ENCODE assay signal across 8 mouse cellular contexts in the genomic region with DNA sequence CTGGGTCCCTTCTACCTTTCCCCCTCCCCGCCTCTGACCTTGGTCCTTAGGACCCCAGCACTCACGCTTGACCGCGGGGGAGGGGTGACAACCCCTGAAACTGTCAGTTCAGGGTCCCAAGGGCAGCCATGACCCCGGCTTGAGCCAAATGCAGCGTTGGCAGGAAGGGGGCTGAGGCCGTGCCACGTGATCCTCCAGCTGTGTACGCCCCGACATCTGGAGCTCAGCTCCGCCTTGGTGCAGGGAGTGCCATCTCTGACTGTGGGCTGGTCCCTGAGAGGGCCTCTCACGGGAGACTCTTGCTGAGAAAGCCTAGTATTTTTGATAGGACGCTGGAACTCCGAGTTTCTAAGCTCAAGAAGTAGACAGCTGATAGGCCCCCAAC. TPM values are rescaled to one million over a fixed set of nuclear protein-coding genes. Genes with fewer than 3 reads are reported as not detected.
DNase-seq lines count a peak whose midpoint lies in the region; ATAC-seq and TF ChIP-seq lines count a peak whose summit lies in the region.

Gene B3gnt9 (minus strand): TSS at position 188 of the 385 bp plus-strand sequence.

- H3K9ac ChIP-seq in forebrain, embryonic 14.5 days (ENCODE audit: low read length): peak within 1 kb of the TSS; percentile 66
- peak within 1 kb of the TSS; percentile 70 for H3K9ac ChIP-seq in limb, embryonic 12.5 days (replicated peaks)

- TF ChIP-seq CTCF in E14TG2a.4 (conservative IDR thresholded peaks at IDR 0.05; ENCODE audit: low read length): no peak
- TF ChIP-seq CTCF in testis, adult 2 months (IDR thresholded peaks at IDR 0.05; ENCODE audit: control insufficient read depth, insufficient read depth, insufficient replicate concordance, low read depth, low read length): no peak

- H3K27me3 ChIP-seq in E14TG2a.4 (ENCODE audit: insufficient read depth, low read length): peaks cover 51% of the 10 kb centered on the region
- H3K27me3 ChIP-seq in forebrain, embryonic 14.5 days (replicated peaks; ENCODE audit: control insufficient read depth, insufficient read depth, low read length): peaks cover 31% of the 10 kb centered on the region
- peaks cover 51% of the 10 kb centered on the region for H3K27me3 ChIP-seq in limb, embryonic 12.5 days
- H3K27me3 ChIP-seq in midbrain, embryonic 10.5 days (ENCODE audit: low read depth, poor library complexity, severe bottlenecking): peaks cover 55% of the 10 kb centered on the region
- no peaks in the 10 kb centered on the region for H3K27me3 ChIP-seq in testis, adult 2 months (ENCODE audit: control insufficient read depth, insufficient read depth, low read length)

- peak within 1 kb of the TSS; percentile 89 for H3K4me3 ChIP-seq in E14TG2a.4 (replicated peaks; ENCODE audit: low read length)
- H3K4me3 ChIP-seq in forebrain, embryonic 14.5 days (ENCODE audit: low read depth, low read length): peak within 1 kb of the TSS; percentile 52
- peak within 1 kb of the TSS; percentile 64 for H3K4me3 ChIP-seq in limb, embryonic 12.5 days (replicated peaks)
- peak within 1 kb of the TSS; percentile 76 for H3K4me3 ChIP-seq in midbrain, embryonic 10.5 days
- peak within 1 kb of the TSS; percentile 79 for H3K4me3 ChIP-seq in testis, adult 2 months (ENCODE audit: control insufficient read depth, low read depth, low read length)

- no peak within 1 kb of the TSS for H3K27ac ChIP-seq in forebrain, embryonic 14.5 days (ENCODE audit: low read depth, low read length)
- peak within 1 kb of the TSS; percentile 45; the same call in 1 of the 2 replicates for H3K27ac ChIP-seq in limb, embryonic 12.5 days
- peak within 1 kb of the TSS; percentile 83 for H3K27ac ChIP-seq in midbrain, embryonic 10.5 days (replicated peaks)
- peak within 1 kb of the TSS; percentile 67 for H3K27ac ChIP-seq in testis, adult 2 months (ENCODE audit: control insufficient read depth, insufficient read depth, low read depth, low read length)

- H3K36me3 ChIP-seq in E14TG2a.4 (ENCODE audit: insufficient read depth, low read length): peaks cover 36% of the 10 kb centered on the region
- H3K36me3 ChIP-seq in forebrain, embryonic 14.5 days (ENCODE audit: control insufficient read depth, insufficient read depth, low read length): peaks cover 24% of the 10 kb centered on the region
- peaks cover 33% of the 10 kb centered on the region for H3K36me3 ChIP-seq in limb, embryonic 12.5 days
- H3K36me3 ChIP-seq in midbrain, embryonic 10.5 days: peaks cover 35% of the 10 kb centered on the region
- no peaks in the 10 kb centered on the region for H3K36me3 ChIP-seq in testis, adult 2 months (ENCODE audit: control insufficient read depth, insufficient read depth, low read length)

- ATAC-seq in forebrain, embryonic 14.5 days: no peak; the same call in 1 of the 2 replicates
- peak; percentile 18 to 29; a peak in 1 of 4 replicates for ATAC-seq in hematopoietic stem cell, adult 5-6 weeks (replicated peaks in 1 of 2; ENCODE audit: insufficient read depth in 1 of 2, low FRiP score in 2 of 2, low TSS enrichment in 1 of 2, low read depth in 1 of 2, poor library complexity in 2 of 2, severe bottlenecking in 2 of 2)
- ATAC-seq in limb, embryonic 12.5 days (ENCODE audit: insufficient number of reproducible peaks, insufficient read depth, low FRiP score, low TSS enrichment, low read depth): peak; percentile 16

- no peak for TF ChIP-seq POLR2A in testis, adult 2 months (IDR thresholded peaks at IDR 0.05; ENCODE audit: control insufficient read depth, low read depth, low read length)

- no peaks in the 10 kb centered on the region for H3K9me3 ChIP-seq in E14TG2a.4 (ENCODE audit: low read length)
- no peaks in the 10 kb centered on the region for H3K9me3 ChIP-seq in forebrain, embryonic 14.5 days (replicated peaks; ENCODE audit: control insufficient read depth, low read length)
- no peaks in the 10 kb centered on the region for H3K9me3 ChIP-seq in limb, embryonic 12.5 days
- H3K9me3 ChIP-seq in midbrain, embryonic 10.5 days (replicated peaks): no peaks in the 10 kb centered on the region

- peaks cover 55% of the 10 kb centered on the region for H3K4me1 ChIP-seq in E14TG2a.4 (replicated peaks; ENCODE audit: low read depth, low read length)
- H3K4me1 ChIP-seq in forebrain, embryonic 14.5 days (ENCODE audit: control insufficient read depth, insufficient read depth, low read length): peaks cover 10% of the 10 kb centered on the region; the same call in 1 of the 2 replicates
- peaks cover 32% of the 10 kb centered on the region for H3K4me1 ChIP-seq in limb, embryonic 12.5 days (replicated peaks)
- peaks cover 39% of the 10 kb centered on the region for H3K4me1 ChIP-seq in midbrain, embryonic 10.5 days
- peaks cover 29% of the 10 kb centered on the region for H3K4me1 ChIP-seq in testis, adult 2 months (ENCODE audit: control insufficient read depth, insufficient read depth, low read length)

- peak; percentile 62 for DNase-seq in adrenal gland, postnatal 10 days
- no peak for DNase-seq in forebrain, embryonic 14.5 days (ENCODE audit: low spot score)
- peak; percentile 59 for DNase-seq in midbrain, embryonic 10.5 days (ENCODE audit: low spot score)
- no peak for DNase-seq in right cerebral cortex, postnatal 25 days

- WGBS in forebrain, embryonic 14.5 days: 4% methylated on average over 14 of the region's 14 CpGs
- WGBS in limb, embryonic 12.5 days: 1% methylated on average over 14 of the region's 14 CpGs
- under 1% methylated on average over 14 of the region's 14 CpGs for WGBS in midbrain, embryonic 10.5 days

- H3K4me2 ChIP-seq in forebrain, embryonic 14.5 days (ENCODE audit: low read length): peak within 1 kb of the TSS; percentile 99
- H3K4me2 ChIP-seq in limb, embryonic 12.5 days: peak within 1 kb of the TSS; percentile 93

RNA-seq across cellular contexts. Expression of gene B3gnt9, which starts in this region (rescaled TPM):
- 1 to 10 TPM; 7.7 to 7.9 TPM for total RNA-seq in adrenal gland, postnatal 10 days (2021)
- 3.1 and 4.1 TPM in 2 replicates for polyA plus RNA-seq in forebrain, embryonic 14.5 days (2014; fragmentation: Nextera tagmentation; extraction: Ambion mirVana)
- 0.50 TPM in 1 of 2 replicates, not detected in the other for total RNA-seq in hematopoietic stem cell, adult 5-6 weeks (2017)
- 5.9 and 6.8 TPM in 2 replicates for polyA plus RNA-seq in limb, embryonic 12.5 days (2016; fragmentation: Nextera tagmentation; extraction: Ambion mirVana)
- polyA plus RNA-seq in midbrain, embryonic 10.5 days (2016; fragmentation: Nextera tagmentation; extraction: Ambion mirVana): 2.4 and 4.2 TPM in 2 replicates
- 6.8 and 7.0 TPM in 2 replicates for polyA plus RNA-seq in testis, adult 2 months (2012; rRNA removed)

Comparison
In these comparisons a context has a peak if more than half of its experiments do, and no peak if none do; other contexts are left out.
1. Peak in ATAC-seq in hematopoietic stem cell, adult 5-6 weeks; RNA of the gene not detected or under 1 TPM.
2. DNase-seq: peak in adrenal gland, postnatal 10 days (single experiment) and midbrain, embryonic 10.5 days (single experiment); none in forebrain, embryonic 14.5 days (single experiment) and right cerebral cortex, postnatal 25 days (single experiment).
3. Peak in every context shown above with its lines, with median percentiles within 50 percentile points of each other: H3K4me3 ChIP-seq.